Mouse (Mus musculus): ENCODE measurements around the gene Zmym4. TPM values are rescaled to one million over a fixed set of nuclear protein-coding genes. Genes with fewer than 3 reads are reported as not detected.
A peak's percentile ranks its signal among the peaks of the same experiment; 100 is the strongest.

Zmym4 gene
- polyA plus RNA-seq, 1 experiment from 2014 or later = 21.8 TPM

GRCm38 (mm10) chr4:126868699-126869098, 99.2 kb downstream of the Zmym4 start:
- ATAC-seq (ENCODE audit: insufficient read depth) (no peak), DNase-seq (no peak)
- no peak overlapping the region for H3K27ac ChIP-seq (ENCODE audit: low read depth)
- no peaks in the 10 kb centered on the region for H3K27me3 ChIP-seq (ENCODE audit: insufficient read depth, low read length)
- TF ChIP-seq CTCF (IDR thresholded peaks at IDR 0.05; ENCODE audit: low read depth) = no peak
- H3K4me3 ChIP-seq (ENCODE audit: low read depth, low read length) = no peak overlapping the region
- H3K4me2 ChIP-seq = no peak overlapping the region
- H3K36me3 ChIP-seq (ENCODE audit: insufficient read depth) = peaks cover 56% of the 10 kb centered on the region
- H3K4me1 ChIP-seq (ENCODE audit: insufficient read depth) = no peaks in the 10 kb centered on the region
- no peaks in the 10 kb centered on the region for H3K9me3 ChIP-seq (ENCODE audit: low read depth, low read length)
- H3K9ac ChIP-seq = no peak overlapping the region
- WGBS = 80% methylated on average over 12 of the region's 12 CpGs

- H3K27me3 ChIP-seq (ENCODE audit: insufficient read depth, low read length) = no peaks in the 10 kb centered on the region
- WGBS = 82% methylated on average over 11 of the region's 11 CpGs
- H3K4me3 ChIP-seq (ENCODE audit: low read depth, low read length) = no peak overlapping the region
- ATAC-seq (ENCODE audit: insufficient read depth) (no peak), DNase-seq (no peak)
- no peaks in the 10 kb centered on the region for H3K4me1 ChIP-seq (ENCODE audit: insufficient read depth)
- no peaks in the 10 kb centered on the region for H3K9me3 ChIP-seq (ENCODE audit: low read depth, low read length)
- peaks cover 55% of the 10 kb centered on the region for H3K36me3 ChIP-seq (ENCODE audit: insufficient read depth)
- no peak overlapping the region for H3K27ac ChIP-seq (ENCODE audit: low read depth)
- H3K4me2 ChIP-seq = no peak overlapping the region
- H3K9ac ChIP-seq = no peak overlapping the region
- TF ChIP-seq CTCF (IDR thresholded peaks at IDR 0.05; ENCODE audit: low read depth) = peak; percentile 47
These were observed 106.2 kb downstream of the Zmym4 start for GRCm38 (mm10) chr4:126861514-126862266.

- Histone ChIP-seq H3K27me3 (ENCODE audit: insufficient read depth, low read length) (no peaks in the 10 kb centered on the region), H3K36me3 (ENCODE audit: insufficient read depth) (peaks cover 48% of the 10 kb centered on the region), H3K4me2 (no peak overlapping the region), H3K4me3 (ENCODE audit: low read depth, low read length) (no peak overlapping the region), H3K9ac (no peak overlapping the region), H3K27ac (ENCODE audit: low read depth) (no peak overlapping the region), H3K9me3 (ENCODE audit: low read depth, low read length) (no peaks in the 10 kb centered on the region), H3K4me1 (ENCODE audit: insufficient read depth) (no peaks in the 10 kb centered on the region)
- no peak for ATAC-seq (ENCODE audit: insufficient read depth)
- TF ChIP-seq CTCF (IDR thresholded peaks at IDR 0.05; ENCODE audit: low read depth) = no peak
- WGBS = 86% methylated on average over 9 of the region's 9 CpGs
- DNase-seq = no peak
These were observed 107.5 kb downstream of the Zmym4 start for GRCm38 (mm10) chr4:126860268-126860986.

- peaks cover 51% of the 10 kb centered on the region for H3K36me3 ChIP-seq (ENCODE audit: insufficient read depth)
- no peak overlapping the region for H3K4me2 ChIP-seq
- no peaks in the 10 kb centered on the region for H3K27me3 ChIP-seq (ENCODE audit: insufficient read depth, low read length)
- H3K4me1 ChIP-seq (ENCODE audit: insufficient read depth) = no peaks in the 10 kb centered on the region
- DNase-seq = no peak
- no peak for TF ChIP-seq CTCF (IDR thresholded peaks at IDR 0.05; ENCODE audit: low read depth)
- no peak overlapping the region for H3K4me3 ChIP-seq (ENCODE audit: low read depth, low read length)
- H3K27ac ChIP-seq (ENCODE audit: low read depth) = no peak overlapping the region
- H3K9ac ChIP-seq = no peak overlapping the region
- ATAC-seq (ENCODE audit: insufficient read depth) = no peak
- H3K9me3 ChIP-seq (ENCODE audit: low read depth, low read length) = no peaks in the 10 kb centered on the region
- 48% methylated on average over 11 of the region's 11 CpGs for WGBS
These were observed 115.0 kb downstream of the Zmym4 start for GRCm38 (mm10) chr4:126852971-126853370.

- no peak for ATAC-seq (ENCODE audit: insufficient read depth)
- no peaks in the 10 kb centered on the region for H3K4me1 ChIP-seq (ENCODE audit: insufficient read depth)
- DNase-seq = no peak
- TF ChIP-seq CTCF (IDR thresholded peaks at IDR 0.05; ENCODE audit: low read depth) = no peak
- no peaks in the 10 kb centered on the region for H3K9me3 ChIP-seq (ENCODE audit: low read depth, low read length)
- H3K4me2 ChIP-seq = no peak overlapping the region
- no peak overlapping the region for H3K27ac ChIP-seq (ENCODE audit: low read depth)
- no peak overlapping the region for H3K9ac ChIP-seq
- H3K4me3 ChIP-seq (ENCODE audit: low read depth, low read length) = no peak overlapping the region
- 47% methylated on average over 4 of the region's 4 CpGs for WGBS
- no peaks in the 10 kb centered on the region for H3K27me3 ChIP-seq (ENCODE audit: insufficient read depth, low read length)
- H3K36me3 ChIP-seq (ENCODE audit: insufficient read depth) = peaks cover 67% of the 10 kb centered on the region
These were observed 117.2 kb downstream of the Zmym4 start for GRCm38 (mm10) chr4:126850778-126851080.

- no peak for ATAC-seq (ENCODE audit: insufficient read depth)
- WGBS = 70% methylated on average over 7 of the region's 7 CpGs
- H3K4me3 ChIP-seq (ENCODE audit: low read depth, low read length) = no peak overlapping the region
These were observed 117.7 kb downstream of the Zmym4 start for GRCm38 (mm10) chr4:126850019-126850777.

GRCm38 (mm10) chr4:126846971-126847370, 121.0 kb downstream of the Zmym4 start:
- no peak overlapping the region for H3K9ac ChIP-seq
- H3K4me3 ChIP-seq (ENCODE audit: low read depth, low read length) = no peak overlapping the region
- no peak for TF ChIP-seq CTCF (IDR thresholded peaks at IDR 0.05; ENCODE audit: low read depth)
- no peaks in the 10 kb centered on the region for H3K27me3 ChIP-seq (ENCODE audit: insufficient read depth, low read length)
- ATAC-seq (ENCODE audit: insufficient read depth) (no peak), DNase-seq (no peak)
- no peaks in the 10 kb centered on the region for H3K4me1 ChIP-seq (ENCODE audit: insufficient read depth)
- no peaks in the 10 kb centered on the region for H3K9me3 ChIP-seq (ENCODE audit: low read depth, low read length)
- no peak overlapping the region for H3K27ac ChIP-seq (ENCODE audit: low read depth)
- 60% methylated on average over 7 of the region's 7 CpGs for WGBS
- peaks cover 57% of the 10 kb centered on the region for H3K36me3 ChIP-seq (ENCODE audit: insufficient read depth)
- H3K4me2 ChIP-seq = no peak overlapping the region

More at GRCm38 (mm10) chr4:126850019-126850777, 117.7 kb downstream of the Zmym4 start:
- H3K4me2 ChIP-seq = no peak overlapping the region
- H3K36me3 ChIP-seq (ENCODE audit: insufficient read depth) = peaks cover 67% of the 10 kb centered on the region
- H3K4me1 ChIP-seq (ENCODE audit: insufficient read depth) = no peaks in the 10 kb centered on the region
- no peaks in the 10 kb centered on the region for H3K27me3 ChIP-seq (ENCODE audit: insufficient read depth, low read length)
- peak overlapping the region; percentile 58; the same call in 1 of the 2 replicates for H3K27ac ChIP-seq (ENCODE audit: low read depth)
- no peak for TF ChIP-seq CTCF (IDR thresholded peaks at IDR 0.05; ENCODE audit: low read depth)
- H3K9me3 ChIP-seq (ENCODE audit: low read depth, low read length) = no peaks in the 10 kb centered on the region
- no peak for DNase-seq
- no peak overlapping the region for H3K9ac ChIP-seq
